Mouse (Mus musculus): ENCODE data around the gene Pdpk1. TPM values are rescaled to one million over a fixed set of nuclear protein-coding genes. Genes with fewer than 3 reads are reported as not detected.
"Not testable (repeated sequence)": the region's sequence is repeated elsewhere in the genome, so short reads cannot be mapped to it uniquely, and the experiment has no call there.

Pdpk1 gene
- total RNA-seq, 4 experiments from 2014 or later = 105 to 133 (median 122) TPM

- peak; percentile 98 for DNase-seq (ENCODE audit: low spot score in 2 of 2)
These were observed 12.6 kb upstream of the Pdpk1 start, which contains the start of gene Amdhd2 for GRCm38 (mm10) chr17:24163176-24163962. TSS of gene Amdhd2 (minus strand) at chr17:24163766.

DNA sequence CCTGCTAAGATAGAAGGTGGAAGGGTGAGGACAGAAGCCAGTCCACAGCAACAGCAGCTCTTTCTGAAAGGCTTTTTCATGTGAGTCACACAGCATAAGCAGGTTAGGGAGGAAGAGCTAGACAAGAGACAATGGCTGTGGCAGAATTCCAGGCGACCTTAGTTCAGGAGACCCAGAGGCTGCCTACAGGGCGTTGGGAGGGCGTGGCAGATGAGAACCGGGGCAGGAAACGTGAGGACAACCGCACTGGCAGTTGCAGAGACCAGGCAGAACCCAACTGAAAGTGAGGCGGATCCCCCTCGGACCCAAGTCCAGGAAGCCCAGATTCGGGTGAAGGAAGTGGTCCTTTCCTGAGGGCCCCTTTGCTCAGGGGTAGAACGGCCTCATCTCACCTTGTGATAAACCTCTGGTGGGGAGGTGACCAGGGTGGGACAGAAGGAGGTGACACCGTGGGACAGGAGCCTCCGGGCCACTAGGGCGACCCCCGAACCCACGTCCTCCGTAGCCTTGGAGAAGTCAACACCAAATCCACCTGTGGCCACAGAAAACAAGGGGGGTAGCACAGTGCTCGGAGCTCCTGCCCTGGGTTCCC lies 12.0 kb upstream of the Pdpk1 start:
- DNase-seq (ENCODE audit: low spot score in 2 of 2) = peak in 1 of 2 experiments; percentile 39

- DNase-seq (ENCODE audit: low spot score in 2 of 2) = no peak
These were observed 10.7 kb upstream of the Pdpk1 start for GRCm38 (mm10) chr17:24161466-24161865.

GRCm38 (mm10) chr17:24157526-24157925 lies 6.8 kb upstream of the Pdpk1 start:
- DNase-seq (ENCODE audit: low spot score in 2 of 2) = no peak

- no peak for DNase-seq (ENCODE audit: low spot score in 2 of 2)
These were observed 6.4 kb upstream of the Pdpk1 start for GRCm38 (mm10) chr17:24157121-24157520.

DNA sequence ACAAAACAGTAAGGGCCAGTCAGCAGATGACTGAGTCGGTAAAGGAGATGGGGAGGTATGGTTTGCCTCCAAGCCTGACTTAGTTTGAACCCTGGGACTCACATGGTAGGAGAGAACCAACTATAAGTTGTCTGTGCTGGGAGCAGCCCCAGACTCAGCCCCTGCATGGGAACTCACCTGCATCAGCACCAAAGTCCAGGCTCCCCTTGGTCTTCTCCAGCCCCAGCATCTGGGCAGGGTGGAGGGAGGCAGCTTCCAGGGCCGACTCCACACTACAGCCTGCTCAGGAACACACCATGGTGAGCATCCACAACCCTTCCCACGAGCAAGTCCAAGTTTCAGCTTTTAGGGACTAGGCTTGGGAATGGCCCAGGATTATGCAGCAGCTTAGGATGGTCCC lies 5.7 kb upstream of the Pdpk1 start:
- DNase-seq (ENCODE audit: low spot score in 2 of 2) = no peak

GRCm38 (mm10) chr17:24155742-24156141 lies 5.0 kb upstream of the Pdpk1 start:
- DNase-seq (ENCODE audit: low spot score in 2 of 2) = no peak

DNA sequence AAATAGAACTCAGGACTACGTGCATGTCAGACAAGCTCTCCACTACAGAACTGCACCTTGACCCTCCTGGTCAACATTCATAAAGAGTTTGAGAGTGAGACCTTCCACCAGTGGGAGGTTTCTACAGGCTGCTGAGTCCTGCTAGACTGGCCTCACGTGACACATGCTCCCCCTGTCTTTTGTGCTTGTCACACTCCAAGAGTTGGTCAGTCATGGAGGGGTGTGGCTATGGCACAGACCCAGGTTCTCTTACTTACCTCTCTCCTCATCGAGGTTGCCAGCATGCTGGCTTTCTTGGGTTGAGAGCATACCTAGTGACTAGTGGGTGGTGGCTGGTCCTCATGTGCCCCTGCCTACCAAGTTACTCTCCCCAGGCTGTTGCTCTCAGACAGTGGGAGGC lies 3.7 kb upstream of the Pdpk1 start:
- no peak for DNase-seq (ENCODE audit: low spot score in 2 of 2)

DNA sequence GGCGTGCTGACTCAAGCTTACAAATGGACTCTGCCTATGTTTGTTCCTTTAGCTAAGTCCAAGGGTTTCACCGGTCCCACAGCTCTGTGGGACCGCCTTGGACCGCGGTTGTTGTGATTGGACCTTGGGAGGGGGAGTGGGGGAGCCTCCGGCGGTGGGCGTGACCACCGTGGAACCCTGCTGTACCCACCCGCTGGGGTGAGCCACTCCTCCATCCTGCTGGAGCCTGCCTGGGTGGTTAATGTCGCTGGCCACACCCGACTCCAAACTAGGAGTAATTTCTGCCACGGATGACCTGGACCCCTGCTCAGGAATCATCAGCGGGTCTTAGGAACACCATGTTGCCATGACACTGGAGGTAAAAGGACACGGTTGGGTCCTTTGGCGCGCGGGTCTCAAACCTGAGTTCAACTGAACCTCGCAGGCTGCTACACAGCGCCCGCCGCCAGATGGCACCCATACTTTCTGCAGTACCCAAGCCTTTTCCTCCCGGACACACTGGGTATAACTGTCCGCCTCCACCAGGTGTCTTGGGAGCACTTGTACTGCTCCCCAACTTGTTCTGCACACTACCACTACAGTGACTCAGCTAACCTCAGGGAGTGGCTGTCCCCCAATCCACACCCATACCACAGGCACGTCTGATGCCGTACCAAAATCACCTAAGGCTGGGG lies 1.3 kb upstream of the Pdpk1 start:
- DNase-seq (ENCODE audit: low spot score in 2 of 2) = peak; percentile 48 to 71

DNA sequence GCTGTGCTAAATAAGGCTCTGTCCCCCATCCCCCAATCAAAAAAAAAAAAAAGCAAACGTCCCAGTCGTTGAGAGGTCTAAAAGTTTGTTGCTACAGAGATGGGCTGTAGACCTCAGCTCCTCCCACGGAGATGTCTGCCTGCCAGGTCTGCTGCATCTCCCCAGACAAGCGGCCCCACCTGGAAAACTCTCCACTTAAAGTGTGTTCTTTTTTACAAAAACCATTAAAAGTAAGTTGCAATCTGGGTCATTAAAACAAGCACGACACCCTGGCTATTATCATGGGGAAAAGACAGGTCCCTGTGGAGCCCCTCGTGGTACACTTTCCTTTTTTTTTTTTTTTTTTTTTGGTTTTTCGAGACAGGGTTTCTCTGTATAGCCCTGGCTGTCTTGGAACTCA lies 658 bp upstream of the Pdpk1 start:
- no peak for DNase-seq (ENCODE audit: low spot score in 2 of 2)

GRCm38 (mm10) chr17:24149421-24149820 lies 1.3 kb downstream of the Pdpk1 start:
- DNase-seq (ENCODE audit: low spot score in 2 of 2) = no peak

DNA sequence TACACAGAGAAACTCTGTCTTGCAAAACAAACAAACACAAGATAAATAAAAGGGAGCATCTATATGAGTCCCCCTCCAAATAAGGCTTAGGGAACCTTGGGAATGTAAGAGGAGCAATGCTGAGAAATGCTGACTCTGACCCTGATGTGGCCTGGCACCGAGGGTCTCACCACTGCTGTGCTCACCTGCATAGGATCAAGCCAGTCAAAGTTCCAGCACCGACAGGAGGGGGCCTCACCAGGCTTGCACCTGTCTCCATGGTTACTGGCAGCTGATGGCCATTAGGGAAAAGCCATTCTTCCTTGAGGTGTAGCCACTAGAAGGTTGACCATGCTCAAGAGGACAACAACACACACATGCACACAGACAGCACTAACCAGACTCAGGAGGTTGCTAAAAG lies 7.8 kb downstream of the Pdpk1 start:
- DNase-seq (ENCODE audit: low spot score in 2 of 2) = no peak

GRCm38 (mm10) chr17:24141425-24141920 lies 9.3 kb downstream of the Pdpk1 start:
- DNase-seq (ENCODE audit: low spot score in 2 of 2) = peak; percentile 89 to 97

DNA sequence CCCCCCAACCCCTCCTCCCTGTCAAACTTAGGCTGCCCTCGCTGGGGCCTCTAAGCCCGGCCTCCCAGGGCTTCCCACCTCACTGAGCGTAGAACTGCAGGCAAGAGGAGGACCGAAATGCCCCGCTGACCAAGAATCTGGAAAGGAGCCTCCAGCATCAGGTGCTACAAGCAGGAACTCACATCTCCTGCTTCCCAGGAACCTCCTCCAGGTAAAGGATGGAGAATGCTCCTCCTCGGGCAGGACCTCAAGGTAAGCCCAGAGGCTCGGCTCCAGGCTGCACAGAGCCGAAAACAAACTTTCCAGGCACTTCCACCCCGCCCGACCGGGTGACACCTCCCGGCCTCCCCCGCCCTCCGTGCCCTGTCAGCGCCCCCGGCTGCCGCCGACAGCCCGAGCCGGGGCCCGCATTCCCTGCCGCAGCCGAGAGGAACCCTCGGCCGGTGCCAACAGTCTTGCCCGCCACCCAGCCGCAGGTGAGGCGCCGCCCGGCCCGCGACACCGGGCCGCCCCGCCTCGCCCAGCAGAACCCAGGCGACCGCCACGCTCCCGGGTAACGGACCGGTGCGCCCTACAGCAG lies 9.8 kb downstream of the Pdpk1 start:
- DNase-seq (ENCODE audit: low spot score in 2 of 2) = no peak

GRCm38 (mm10) chr17:24139968-24140367 lies 10.8 kb downstream of the Pdpk1 start:
- DNase-seq (ENCODE audit: low spot score in 2 of 2) = no peak

- DNase-seq (ENCODE audit: low spot score in 2 of 2) = no peak
These were observed 11.5 kb downstream of the Pdpk1 start for GRCm38 (mm10) chr17:24139256-24139655.

- DNase-seq (ENCODE audit: low spot score in 2 of 2) = no peak
These were observed 13.4 kb downstream of the Pdpk1 start for GRCm38 (mm10) chr17:24137226-24137880.

- DNase-seq (ENCODE audit: low spot score in 2 of 2) = no peak
These were observed 16.7 kb downstream of the Pdpk1 start for GRCm38 (mm10) chr17:24134062-24134461.

DNA sequence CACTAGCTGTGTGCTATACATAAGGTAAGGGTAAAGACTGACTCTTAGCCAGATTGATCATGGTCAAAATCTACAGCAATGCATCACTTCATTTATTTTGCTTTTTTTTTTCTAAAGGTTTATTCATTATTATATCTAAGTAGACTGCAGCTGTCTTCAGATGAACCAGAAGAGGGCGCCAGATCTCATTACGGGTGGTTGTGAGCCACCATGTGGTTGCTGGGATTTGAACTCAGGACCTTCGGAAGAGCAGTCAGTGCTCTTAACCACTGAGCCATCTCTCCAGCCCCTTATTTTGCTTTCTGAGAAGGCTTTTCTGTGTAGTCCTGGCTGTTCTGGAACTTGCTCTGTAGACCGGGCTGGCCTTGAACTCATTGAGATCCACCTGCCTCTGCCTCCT lies 17.8 kb downstream of the Pdpk1 start:
- DNase-seq (ENCODE audit: low spot score in 2 of 2) = not testable (repeated sequence)

GRCm38 (mm10) chr17:24131570-24131969 lies 19.2 kb downstream of the Pdpk1 start:
- DNase-seq (ENCODE audit: low spot score in 2 of 2) = no peak

- DNase-seq (ENCODE audit: low spot score in 2 of 2) = not testable (repeated sequence)
These were observed 21.5 kb downstream of the Pdpk1 start for GRCm38 (mm10) chr17:24129246-24129645.

Measured in left cerebral cortex, adult 8-10 months (tissue).